Mouse (Mus musculus): Measurements from ENCODE around the gene Gapdhs.
"Not testable (repeated sequence)": the region's sequence is repeated elsewhere in the genome, so short reads cannot be mapped to it uniquely, and the experiment has no call there.

Gene Gapdhs

GRCm38 (mm10) chr7:30743617-30744016, at the start of gene Gapdhs:
TSS of gene Gapdhs (minus strand) at chr7:30743681.
- DNase-seq (ENCODE audit: extremely low read depth, low read depth), result not testable (repeated sequence)

GRCm38 (mm10) chr7:30791921-30792320, 48.4 kb upstream of the Gapdhs start:
- no peak for DNase-seq (ENCODE audit: extremely low read depth, low read depth)

GRCm38 (mm10) chr7:30790141-30790540, 46.7 kb upstream of the Gapdhs start:
- DNase-seq (ENCODE audit: extremely low read depth, low read depth), result no peak

- no peak for DNase-seq (ENCODE audit: extremely low read depth, low read depth)
Observed at GRCm38 (mm10) chr7:30787377-30788022, 44.0 kb upstream of the Gapdhs start, which contains the start of gene Krtdap. TSS of gene Krtdap (plus strand) at chr7:30787896.

GRCm38 (mm10) chr7:30785721-30786546, 42.5 kb upstream of the Gapdhs start:
- no peak for DNase-seq (ENCODE audit: extremely low read depth, low read depth)

- DNase-seq (ENCODE audit: extremely low read depth, low read depth), result no peak
Observed at GRCm38 (mm10) chr7:30785154-30785553, 41.7 kb upstream of the Gapdhs start.

GRCm38 (mm10) chr7:30782658-30783057, 39.2 kb upstream of the Gapdhs start:
- DNase-seq (ENCODE audit: extremely low read depth, low read depth), result no peak

- peak; percentile 23 for DNase-seq (ENCODE audit: extremely low read depth, low read depth)
Observed at GRCm38 (mm10) chr7:30781792-30782191, 38.3 kb upstream of the Gapdhs start.

- no peak for DNase-seq (ENCODE audit: extremely low read depth, low read depth)
Observed at GRCm38 (mm10) chr7:30777911-30778310, 34.4 kb upstream of the Gapdhs start.

- DNase-seq (ENCODE audit: extremely low read depth, low read depth), result no peak
Observed at GRCm38 (mm10) chr7:30777081-30777579, 33.6 kb upstream of the Gapdhs start.

GRCm38 (mm10) chr7:30776104-30776503, 32.6 kb upstream of the Gapdhs start:
- no peak for DNase-seq (ENCODE audit: extremely low read depth, low read depth)

- DNase-seq (ENCODE audit: extremely low read depth, low read depth), result no peak
Observed at GRCm38 (mm10) chr7:30769236-30769635, 25.8 kb upstream of the Gapdhs start.

- no peak for DNase-seq (ENCODE audit: extremely low read depth, low read depth)
Observed at GRCm38 (mm10) chr7:30766408-30766807, 22.9 kb upstream of the Gapdhs start.

- DNase-seq (ENCODE audit: extremely low read depth, low read depth), result no peak
Observed at GRCm38 (mm10) chr7:30765173-30765572, 21.7 kb upstream of the Gapdhs start.

- no peak for DNase-seq (ENCODE audit: extremely low read depth, low read depth)
Observed at GRCm38 (mm10) chr7:30763456-30763855, 20.0 kb upstream of the Gapdhs start, which contains the start of gene Dmkn. TSS of gene Dmkn (plus strand) at chr7:30763756.

GRCm38 (mm10) chr7:30761769-30762352, 18.4 kb upstream of the Gapdhs start:
- peak; percentile 77 for DNase-seq (ENCODE audit: extremely low read depth, low read depth)

- DNase-seq (ENCODE audit: extremely low read depth, low read depth), result no peak
Observed at GRCm38 (mm10) chr7:30758853-30759252, 15.4 kb upstream of the Gapdhs start.

GRCm38 (mm10) chr7:30757001-30757400, 13.5 kb upstream of the Gapdhs start:
- no peak for DNase-seq (ENCODE audit: extremely low read depth, low read depth)

- DNase-seq (ENCODE audit: extremely low read depth, low read depth), result no peak
Observed at GRCm38 (mm10) chr7:30751086-30751669, 7.7 kb upstream of the Gapdhs start, which contains the start of gene Sbsn. TSS of gene Sbsn (plus strand) at chr7:30751471.

- no peak for DNase-seq (ENCODE audit: extremely low read depth, low read depth)
Observed at GRCm38 (mm10) chr7:30749824-30750606, 6.5 kb upstream of the Gapdhs start.

Data from MEL-GATA-1-ER (cell line).